Mouse (Mus musculus) heart, postnatal 10 days (tissue): ENCODE results near the gene Agpat4. TPM values are rescaled to one million over a fixed set of nuclear protein-coding genes. Genes with fewer than 3 reads are reported as not detected.

Source experiments
- DNase-seq, 2 experiments: peaks; one replicate each; pipeline ENCODE4 v3.0.0; 2021
- intact Hi-C: fragments of 180-260 bp; cut with DNase I; formaldehyde crosslinking; loops from one replicate; pipeline ENCODE4 v1.15.1; 2025
- total RNA-seq, 2 experiments: library from RNA; stranded (reverse); gene quantifications; 2 replicates each; pipeline ENCODE4 v1.2.3; 2021

Agpat4 gene
- total RNA-seq, 2 experiments from 2014 or later, result 8.4 to 10.2 TPM

DNA sequence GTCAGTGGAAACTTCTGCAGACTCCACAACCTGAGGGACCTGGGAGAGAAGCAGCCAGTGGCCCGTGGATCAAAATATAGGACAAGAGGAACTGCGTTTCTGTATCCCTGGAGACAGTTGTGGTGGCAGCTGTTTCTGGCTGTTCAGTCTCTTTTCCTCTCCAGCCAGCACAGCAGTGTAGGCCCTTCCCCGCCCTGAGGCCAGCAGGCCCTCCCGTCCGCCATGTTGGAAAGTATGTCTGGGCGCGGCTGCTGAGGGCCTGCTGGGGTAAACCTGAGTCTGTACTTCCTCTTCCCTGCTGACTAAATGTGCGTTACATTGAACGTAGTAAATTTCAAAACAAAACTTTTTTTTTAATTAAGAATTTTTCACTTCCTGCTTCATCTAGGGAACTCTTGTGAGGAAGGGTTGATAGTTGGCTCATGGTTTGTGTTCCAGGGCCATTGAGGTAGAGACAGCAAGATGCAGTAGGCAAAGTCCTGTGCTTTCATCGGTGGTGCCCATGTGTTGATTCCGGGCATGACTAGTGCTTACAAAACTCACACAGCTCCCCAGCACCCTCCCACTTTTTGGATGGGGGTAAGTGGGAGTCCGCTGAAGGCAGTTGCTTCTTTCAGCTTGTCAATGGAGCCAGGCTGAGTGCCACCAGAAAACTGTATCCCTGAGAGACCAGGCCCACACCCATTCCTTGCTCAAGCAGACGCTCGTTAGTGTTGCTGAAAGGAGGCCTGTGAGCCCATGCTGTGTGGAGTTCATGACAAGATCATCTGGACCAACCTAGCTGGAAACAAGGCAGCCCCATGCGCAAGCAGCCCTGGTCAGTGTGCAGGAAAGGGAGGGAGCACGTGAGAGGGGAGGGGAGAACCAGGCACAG is 40.9 kb downstream of the Agpat4 start:
- intact Hi-C loops, result no loop called here
- DNase-seq, result no peak

DNA sequence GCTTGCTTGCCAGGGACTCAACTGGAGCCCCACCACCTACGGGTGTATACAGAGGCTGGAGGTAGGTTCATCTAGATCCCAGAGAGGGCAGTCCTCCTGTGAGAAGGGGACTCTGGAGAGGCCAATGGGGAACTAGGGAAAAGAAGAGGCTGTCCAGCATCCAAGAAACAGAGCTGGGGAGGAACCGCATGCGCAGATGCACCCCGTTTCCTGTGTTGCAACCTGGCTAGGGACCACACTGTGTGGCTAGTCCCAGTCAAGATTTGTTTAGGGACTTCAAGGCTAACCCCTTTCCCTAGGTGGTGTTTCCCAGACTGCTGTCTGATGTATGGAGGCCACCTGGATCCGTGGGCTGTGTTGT is 41.5 kb downstream of the Agpat4 start:
- intact Hi-C loops, result no loop called here

DNA sequence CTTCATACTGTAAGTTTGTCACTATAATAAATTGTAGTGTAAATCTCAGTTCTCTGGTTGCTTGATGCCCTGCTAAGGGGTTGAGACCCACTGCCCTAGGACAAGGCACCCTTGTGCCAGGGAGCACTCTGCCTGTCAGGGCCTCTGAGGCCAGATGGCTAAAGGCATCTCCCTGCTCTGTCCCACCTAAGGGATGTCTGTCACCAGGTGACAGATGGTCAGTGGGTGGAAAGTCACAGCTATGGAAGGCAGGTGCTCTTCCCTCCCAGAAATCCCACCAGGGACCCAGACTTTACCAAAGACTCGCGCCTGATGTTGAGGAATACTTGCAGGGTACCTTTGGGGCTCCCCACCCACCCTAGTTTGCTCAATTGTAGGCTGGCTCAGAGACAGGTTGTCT is 42.0 kb downstream of the Agpat4 start:
- intact Hi-C loops, result no loop called here
- no peak for DNase-seq

More for the DNA sequence above, 41.5 kb downstream of the Agpat4 start:
- DNase-seq, result no peak

DNA sequence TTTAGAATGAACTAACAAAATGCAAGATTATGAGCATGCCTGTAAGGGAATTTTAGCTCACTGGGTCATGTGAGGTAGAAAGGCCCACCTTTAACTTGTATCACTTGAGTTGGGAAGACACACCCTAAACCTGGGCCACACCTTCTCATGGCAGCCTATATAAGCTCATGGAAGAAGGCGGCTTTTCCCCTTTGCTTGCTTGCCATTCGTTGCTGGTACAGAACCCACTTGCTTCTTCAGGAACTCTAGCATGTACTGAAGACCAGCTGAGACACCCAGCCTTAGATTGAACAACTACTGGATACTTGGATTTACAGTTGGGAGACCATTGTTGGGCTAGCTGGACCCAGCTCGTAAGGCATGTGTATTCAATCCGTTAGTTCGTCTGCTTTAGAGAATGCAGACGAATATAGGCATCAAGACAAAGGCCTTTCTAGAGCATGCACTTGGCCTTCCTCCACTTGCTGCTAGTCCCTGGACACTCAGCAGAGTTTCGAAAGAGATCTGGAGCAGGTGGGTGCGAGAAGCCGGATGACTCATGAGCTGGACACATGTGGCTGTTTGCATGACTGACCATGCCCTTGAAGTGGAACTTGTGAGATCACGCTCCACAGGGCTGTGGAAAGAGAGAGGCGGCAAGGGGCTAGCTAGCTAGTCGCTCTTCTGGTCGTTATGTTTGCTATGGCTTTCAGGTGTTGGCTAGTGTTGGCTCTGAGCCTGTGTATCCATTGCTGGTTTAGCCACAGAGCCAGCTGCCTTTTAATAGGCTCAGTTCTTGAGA is 42.7 kb downstream of the Agpat4 start:
- intact Hi-C loops, result no loop called here
- DNase-seq, result peak in 1 of 2 experiments; percentile 19

DNA sequence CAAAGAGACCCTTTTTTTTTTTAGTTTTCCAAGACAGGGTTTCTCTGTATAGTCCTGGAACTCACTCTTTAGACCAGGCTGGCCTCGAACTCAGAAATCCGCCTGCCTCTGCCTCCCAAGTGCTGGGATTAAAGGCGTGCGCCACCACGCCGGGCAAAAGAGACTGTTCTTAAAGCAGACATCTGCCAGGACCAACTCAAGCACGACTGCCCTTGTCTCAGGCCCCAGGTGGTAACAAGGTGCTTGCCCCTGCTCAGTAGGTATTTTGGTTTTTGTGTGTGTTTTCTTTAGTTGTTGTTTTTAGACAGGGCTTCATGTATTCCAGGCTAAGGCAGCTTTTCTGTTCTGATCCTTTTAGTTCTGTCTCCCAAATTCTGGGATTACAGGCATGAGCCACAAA is 43.4 kb downstream of the Agpat4 start:
- DNase-seq, result no peak
- intact Hi-C loops, result no loop called here

GRCm38 (mm10) chr17:12162824-12163223 is 44.3 kb downstream of the Agpat4 start:
- intact Hi-C loops, result no loop called here
- DNase-seq, result no peak

GRCm38 (mm10) chr17:12163403-12163802 is 44.9 kb downstream of the Agpat4 start:
- intact Hi-C loops, result no loop called here
- DNase-seq, result peak in 1 of 2 experiments; percentile 19

GRCm38 (mm10) chr17:12163903-12164302 is 45.4 kb downstream of the Agpat4 start:
- intact Hi-C loops, result no loop called here
- no peak for DNase-seq

DNA sequence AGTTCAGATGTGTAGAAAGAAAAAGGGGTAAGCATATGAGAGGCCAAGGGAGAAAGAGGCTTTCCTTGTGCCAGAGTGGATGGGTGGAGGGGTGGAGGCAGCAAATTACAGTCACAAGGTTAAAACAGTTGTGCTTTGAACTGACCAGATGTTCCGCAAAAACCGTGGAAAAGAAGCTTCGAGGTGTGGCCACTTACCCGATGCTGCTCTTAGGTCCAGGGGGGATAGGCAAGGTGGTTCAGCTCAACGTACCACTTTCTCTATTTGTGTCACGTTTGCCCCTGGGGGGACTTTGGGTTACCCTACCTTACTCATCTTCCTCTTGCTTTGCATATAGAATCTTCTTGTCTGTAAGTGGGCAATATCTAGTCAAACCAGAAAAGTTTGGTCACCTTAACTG is 46.0 kb downstream of the Agpat4 start:
- intact Hi-C loops, result no loop called here
- DNase-seq, result no peak

DNA sequence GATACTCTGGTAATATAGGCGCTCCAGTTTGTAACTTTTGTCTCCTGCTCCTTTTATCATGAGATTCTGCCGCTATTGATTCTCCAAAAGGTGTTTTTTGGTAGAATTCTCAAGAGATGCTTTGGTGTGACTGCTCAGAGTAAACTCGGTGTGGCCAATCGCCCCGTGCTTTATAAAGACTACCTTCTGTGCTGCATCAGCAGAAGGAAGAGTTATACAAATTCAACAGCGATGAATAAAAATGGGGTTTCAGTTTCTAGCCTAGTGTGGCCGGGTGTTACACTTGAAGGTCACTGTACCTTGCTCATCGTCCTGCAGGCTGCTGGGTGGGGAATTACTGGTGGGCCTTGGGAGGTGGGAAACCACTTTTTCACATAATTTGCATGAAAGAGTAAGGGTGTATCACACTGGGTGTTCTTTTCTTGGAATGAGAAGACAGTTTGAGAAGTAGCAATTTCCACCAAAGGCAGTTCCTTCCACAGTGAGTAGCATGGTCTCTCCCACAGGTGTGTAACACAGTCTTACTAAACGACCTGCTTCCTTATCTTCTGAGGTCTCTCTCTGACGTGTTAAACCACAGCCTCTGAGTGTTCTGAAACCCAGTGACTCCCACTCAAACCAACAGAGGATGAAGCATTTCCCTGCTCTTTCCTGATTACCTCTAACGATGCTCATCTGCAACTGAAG is 46.6 kb downstream of the Agpat4 start:
- no peak for DNase-seq
- intact Hi-C loops, result no loop called here

GRCm38 (mm10) chr17:12165701-12166100 is 47.2 kb downstream of the Agpat4 start:
- DNase-seq, result no peak
- intact Hi-C loops, result no loop called here

DNA sequence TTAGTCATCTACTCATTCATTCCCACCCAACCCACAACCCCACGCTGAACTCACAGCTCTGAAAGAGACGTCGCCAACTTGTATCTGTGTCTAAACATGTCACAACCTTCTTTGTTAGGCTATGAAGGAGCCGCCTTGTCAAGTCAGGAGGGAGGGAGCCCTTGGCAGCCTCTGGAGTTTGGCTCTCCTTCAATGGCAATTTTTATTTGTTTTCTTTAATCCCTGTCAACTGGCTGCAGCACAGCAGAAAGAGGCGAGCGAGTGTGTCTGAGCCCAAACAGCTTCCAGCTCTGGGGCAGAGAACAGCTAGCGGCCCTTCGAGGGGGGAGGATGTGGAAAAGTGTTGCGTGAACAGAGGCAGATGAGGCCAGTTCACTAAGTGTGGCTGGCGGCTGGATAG is 50.0 kb downstream of the Agpat4 start:
- peak; percentile 81 for DNase-seq
- intact Hi-C loops, result no loop called here

DNA sequence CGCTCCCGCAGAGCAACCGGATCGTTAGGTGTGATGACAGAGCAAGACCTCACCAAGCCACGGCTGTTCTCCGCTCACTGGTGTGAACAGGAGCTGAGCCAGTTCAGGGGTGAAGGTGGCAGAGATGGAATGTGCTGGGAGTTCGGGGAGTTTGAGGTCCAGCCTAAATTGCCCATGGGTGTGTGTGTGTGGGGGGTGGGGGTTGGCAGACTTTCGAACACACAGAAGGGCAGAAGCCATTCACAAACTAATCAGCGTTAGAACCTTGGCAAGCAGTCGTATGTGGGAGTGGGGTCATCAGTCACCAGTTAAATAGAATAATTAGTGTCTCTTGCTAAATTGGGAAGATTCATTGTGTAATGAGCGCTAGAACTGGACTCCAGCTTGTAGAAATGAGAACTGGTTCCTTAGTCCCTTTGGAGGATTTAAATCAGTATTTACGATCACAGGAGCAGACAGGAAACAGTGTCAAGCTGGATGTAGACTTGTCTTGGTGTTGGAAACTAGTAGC is 50.9 kb downstream of the Agpat4 start:
- DNase-seq, result no peak
- intact Hi-C loops, result no loop called here

GRCm38 (mm10) chr17:12170791-12171497 is 52.4 kb downstream of the Agpat4 start:
- peak; percentile 72 to 79 for DNase-seq
- intact Hi-C loops, result loop anchor here (5.0 kb wide), 1 partner anchor 36 kb away; no protein-coding TSS in a partner anchor

GRCm38 (mm10) chr17:12171666-12172065 is 53.2 kb downstream of the Agpat4 start:
- no peak for DNase-seq
- intact Hi-C loops, result loop anchor here (5.0 kb wide), 1 partner anchor 36 kb away; no protein-coding TSS in a partner anchor

DNA sequence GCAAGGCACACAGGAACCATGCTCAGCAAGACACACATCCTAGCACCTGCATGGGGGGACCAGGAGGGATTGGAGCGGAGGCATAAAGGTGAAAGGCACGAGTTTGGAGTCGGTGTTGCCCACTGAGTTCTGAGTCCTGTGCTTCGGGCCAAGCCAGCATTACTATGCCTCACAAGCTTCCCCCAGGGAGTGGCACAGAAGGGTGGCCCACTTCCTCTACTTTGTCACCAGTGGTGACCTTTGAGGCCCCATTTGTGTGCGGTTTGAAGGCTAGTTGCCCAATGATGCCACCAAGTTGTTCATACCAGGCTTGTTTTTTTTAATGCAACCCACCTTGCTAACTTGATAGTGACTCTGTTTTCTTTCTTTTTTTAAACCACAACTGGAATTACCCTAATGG is 55.7 kb downstream of the Agpat4 start:
- DNase-seq, result no peak

DNA sequence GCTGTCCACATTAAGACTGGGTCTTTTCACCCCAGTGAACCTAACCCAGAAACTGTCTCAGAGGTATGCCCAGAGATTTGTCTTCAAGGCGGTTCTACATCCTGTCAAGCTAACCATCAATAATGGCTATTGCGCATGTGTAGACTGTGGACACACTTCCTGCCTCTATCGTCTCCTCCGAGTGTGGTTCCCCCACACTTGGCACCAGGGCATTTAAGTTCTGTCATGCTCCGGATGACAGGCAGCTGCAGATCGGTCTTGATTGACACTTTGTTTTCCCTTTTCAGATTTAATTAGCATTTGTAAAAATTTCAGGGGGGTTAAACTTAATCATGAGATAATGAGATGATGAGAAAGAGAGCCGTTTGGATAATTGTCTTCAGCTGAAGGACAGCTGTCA is 56.4 kb downstream of the Agpat4 start:
- intact Hi-C loops, result loop anchor here (5.0 kb wide), 1 partner anchor 32 kb away; no protein-coding TSS in a partner anchor
- no peak for DNase-seq

More for the DNA sequence above, 55.7 kb downstream of the Agpat4 start:
- intact Hi-C loops, result loop anchor here (5.0 kb wide), 1 partner anchor 33 kb away; no protein-coding TSS in a partner anchor

DNA sequence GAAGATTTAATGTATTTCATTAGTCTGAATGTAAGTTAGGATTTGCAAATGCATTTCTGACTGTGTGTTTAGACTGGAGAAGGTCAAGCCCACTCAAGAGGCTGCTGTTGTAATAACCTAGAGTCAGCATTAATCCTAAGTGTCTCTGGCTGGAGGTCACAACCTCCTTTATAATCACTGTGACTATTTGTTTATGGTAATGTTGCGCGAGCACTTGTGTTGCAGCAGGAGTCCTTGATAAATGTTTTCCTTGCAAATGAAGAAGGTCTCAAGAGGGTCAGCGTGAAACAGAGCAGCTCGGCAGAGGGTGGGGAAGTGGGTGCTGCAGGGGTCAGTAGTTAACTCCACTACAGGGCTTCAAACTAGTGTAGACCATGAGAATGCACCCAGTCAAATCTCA is 57.1 kb downstream of the Agpat4 start:
- DNase-seq, result no peak
- intact Hi-C loops, result no loop called here

- intact Hi-C loops, result no loop called here
- DNase-seq, result no peak
These were observed 60.8 kb downstream of the Agpat4 start for GRCm38 (mm10) chr17:12179339-12179738.

DNA sequence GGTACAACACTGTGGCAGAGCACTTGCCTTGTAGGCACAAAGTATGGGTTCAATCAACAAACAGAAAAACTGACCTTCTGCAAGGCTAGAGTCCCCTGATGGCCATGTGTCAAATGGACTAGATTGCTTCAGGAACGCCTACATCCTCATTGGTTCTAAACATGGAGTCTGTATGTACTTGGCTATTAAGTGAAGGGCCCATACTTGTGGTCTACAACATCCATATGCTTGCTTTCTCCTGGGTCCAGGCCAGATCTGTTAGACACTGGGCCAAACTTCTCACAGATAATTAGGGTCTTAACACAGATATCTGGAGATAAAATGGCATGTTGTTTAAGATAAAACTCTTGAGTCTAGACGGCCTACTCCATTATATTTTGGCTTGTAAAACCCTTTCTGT is 61.3 kb downstream of the Agpat4 start:
- intact Hi-C loops, result no loop called here
- DNase-seq, result no peak
